Mouse (Mus musculus): ENCODE data around the gene Kcnn3.

The Kcnn3 gene

GRCm38 (mm10) chr3:89535147-89535546 lies 15.2 kb downstream of the Kcnn3 start:
- no peaks in the 10 kb centered on the region for H3K36me3 ChIP-seq (ENCODE audit: control insufficient read depth, insufficient read depth, low read length, poor library complexity, severe bottlenecking)
- H3K27me3 ChIP-seq (ENCODE audit: control insufficient read depth, insufficient read depth, low read length, poor library complexity, severe bottlenecking) = no peaks in the 10 kb centered on the region
- DNase-seq (ENCODE audit: low read depth, low spot score) = no peak

- no peaks in the 10 kb centered on the region for H3K36me3 ChIP-seq (ENCODE audit: control insufficient read depth, insufficient read depth, low read length, poor library complexity, severe bottlenecking)
- DNase-seq (ENCODE audit: low read depth, low spot score) = no peak
- H3K27me3 ChIP-seq (ENCODE audit: control insufficient read depth, insufficient read depth, low read length, poor library complexity, severe bottlenecking) = no peaks in the 10 kb centered on the region
These were observed 19.2 kb downstream of the Kcnn3 start for GRCm38 (mm10) chr3:89539036-89539739.

GRCm38 (mm10) chr3:89539740-89540370 lies 19.9 kb downstream of the Kcnn3 start:
- DNase-seq (ENCODE audit: low read depth, low spot score) = no peak
- H3K36me3 ChIP-seq (ENCODE audit: control insufficient read depth, insufficient read depth, low read length, poor library complexity, severe bottlenecking) = no peaks in the 10 kb centered on the region
- no peaks in the 10 kb centered on the region for H3K27me3 ChIP-seq (ENCODE audit: control insufficient read depth, insufficient read depth, low read length, poor library complexity, severe bottlenecking)

GRCm38 (mm10) chr3:89540371-89540743 lies 20.4 kb downstream of the Kcnn3 start:
- Histone ChIP-seq H3K36me3 (ENCODE audit: control insufficient read depth, insufficient read depth, low read length, poor library complexity, severe bottlenecking) (no peaks in the 10 kb centered on the region), H3K27me3 (ENCODE audit: control insufficient read depth, insufficient read depth, low read length, poor library complexity, severe bottlenecking) (no peaks in the 10 kb centered on the region)
- DNase-seq (ENCODE audit: low read depth, low spot score) = no peak

- no peaks in the 10 kb centered on the region for H3K36me3 ChIP-seq (ENCODE audit: control insufficient read depth, insufficient read depth, low read length, poor library complexity, severe bottlenecking)
- no peak for DNase-seq (ENCODE audit: low read depth, low spot score)
- H3K27me3 ChIP-seq (ENCODE audit: control insufficient read depth, insufficient read depth, low read length, poor library complexity, severe bottlenecking) = no peaks in the 10 kb centered on the region
These were observed 27.0 kb downstream of the Kcnn3 start for GRCm38 (mm10) chr3:89546951-89547350.

GRCm38 (mm10) chr3:89548805-89549204 lies 28.8 kb downstream of the Kcnn3 start:
- no peaks in the 10 kb centered on the region for H3K27me3 ChIP-seq (ENCODE audit: control insufficient read depth, insufficient read depth, low read length, poor library complexity, severe bottlenecking)
- DNase-seq (ENCODE audit: low read depth, low spot score) = no peak
- no peaks in the 10 kb centered on the region for H3K36me3 ChIP-seq (ENCODE audit: control insufficient read depth, insufficient read depth, low read length, poor library complexity, severe bottlenecking)

GRCm38 (mm10) chr3:89549488-89549887 lies 29.5 kb downstream of the Kcnn3 start:
- H3K27me3 ChIP-seq (ENCODE audit: control insufficient read depth, insufficient read depth, low read length, poor library complexity, severe bottlenecking) = no peaks in the 10 kb centered on the region
- H3K36me3 ChIP-seq (ENCODE audit: control insufficient read depth, insufficient read depth, low read length, poor library complexity, severe bottlenecking) = no peaks in the 10 kb centered on the region
- DNase-seq (ENCODE audit: low read depth, low spot score) = no peak

- Histone ChIP-seq H3K36me3 (ENCODE audit: control insufficient read depth, insufficient read depth, low read length, poor library complexity, severe bottlenecking) (no peaks in the 10 kb centered on the region), H3K27me3 (ENCODE audit: control insufficient read depth, insufficient read depth, low read length, poor library complexity, severe bottlenecking) (no peaks in the 10 kb centered on the region)
- DNase-seq (ENCODE audit: low read depth, low spot score) = no peak
These were observed 31.9 kb downstream of the Kcnn3 start for GRCm38 (mm10) chr3:89551880-89552279.

GRCm38 (mm10) chr3:89553432-89553831 lies 33.5 kb downstream of the Kcnn3 start:
- DNase-seq (ENCODE audit: low read depth, low spot score) = no peak
- no peaks in the 10 kb centered on the region for H3K27me3 ChIP-seq (ENCODE audit: control insufficient read depth, insufficient read depth, low read length, poor library complexity, severe bottlenecking)
- H3K36me3 ChIP-seq (ENCODE audit: control insufficient read depth, insufficient read depth, low read length, poor library complexity, severe bottlenecking) = no peaks in the 10 kb centered on the region

GRCm38 (mm10) chr3:89553946-89554345 lies 34.0 kb downstream of the Kcnn3 start:
- H3K36me3 ChIP-seq (ENCODE audit: control insufficient read depth, insufficient read depth, low read length, poor library complexity, severe bottlenecking) = no peaks in the 10 kb centered on the region
- DNase-seq (ENCODE audit: low read depth, low spot score) = no peak
- H3K27me3 ChIP-seq (ENCODE audit: control insufficient read depth, insufficient read depth, low read length, poor library complexity, severe bottlenecking) = no peaks in the 10 kb centered on the region

- no peaks in the 10 kb centered on the region for H3K27me3 ChIP-seq (ENCODE audit: control insufficient read depth, insufficient read depth, low read length, poor library complexity, severe bottlenecking)
- DNase-seq (ENCODE audit: low read depth, low spot score) = no peak
- no peaks in the 10 kb centered on the region for H3K36me3 ChIP-seq (ENCODE audit: control insufficient read depth, insufficient read depth, low read length, poor library complexity, severe bottlenecking)
These were observed 34.6 kb downstream of the Kcnn3 start for GRCm38 (mm10) chr3:89554587-89554986.

GRCm38 (mm10) chr3:89557811-89558210 lies 37.8 kb downstream of the Kcnn3 start:
- Histone ChIP-seq H3K27me3 (ENCODE audit: control insufficient read depth, insufficient read depth, low read length, poor library complexity, severe bottlenecking) (no peaks in the 10 kb centered on the region), H3K36me3 (ENCODE audit: control insufficient read depth, insufficient read depth, low read length, poor library complexity, severe bottlenecking) (no peaks in the 10 kb centered on the region)
- no peak for DNase-seq (ENCODE audit: low read depth, low spot score)

- no peaks in the 10 kb centered on the region for H3K27me3 ChIP-seq (ENCODE audit: control insufficient read depth, insufficient read depth, low read length, poor library complexity, severe bottlenecking)
- DNase-seq (ENCODE audit: low read depth, low spot score) = no peak
These were observed 39.3 kb downstream of the Kcnn3 start for GRCm38 (mm10) chr3:89558972-89559910.

GRCm38 (mm10) chr3:89561386-89561785 lies 41.4 kb downstream of the Kcnn3 start:
- no peaks in the 10 kb centered on the region for H3K27me3 ChIP-seq (ENCODE audit: control insufficient read depth, insufficient read depth, low read length, poor library complexity, severe bottlenecking)
- H3K36me3 ChIP-seq (ENCODE audit: control insufficient read depth, insufficient read depth, low read length, poor library complexity, severe bottlenecking) = no peaks in the 10 kb centered on the region
- no peak for DNase-seq (ENCODE audit: low read depth, low spot score)

More at GRCm38 (mm10) chr3:89558972-89559910, 39.3 kb downstream of the Kcnn3 start:
- H3K36me3 ChIP-seq (ENCODE audit: control insufficient read depth, insufficient read depth, low read length, poor library complexity, severe bottlenecking) = no peaks in the 10 kb centered on the region

- Histone ChIP-seq H3K27me3 (ENCODE audit: control insufficient read depth, insufficient read depth, low read length, poor library complexity, severe bottlenecking) (no peaks in the 10 kb centered on the region), H3K36me3 (ENCODE audit: control insufficient read depth, insufficient read depth, low read length, poor library complexity, severe bottlenecking) (no peaks in the 10 kb centered on the region)
- no peak for DNase-seq (ENCODE audit: low read depth, low spot score)
These were observed 45.4 kb downstream of the Kcnn3 start for GRCm38 (mm10) chr3:89565371-89565770.

All from splenic B cell, adult 2 months (primary cell).